Mouse (Mus musculus) ES-Bruce4 (cell line): Measurements from ENCODE around the gene Tomm40l. TPM values are rescaled to one million over a fixed set of nuclear protein-coding genes. Genes with fewer than 3 reads are reported as not detected.

Experiments
- H3K27ac ChIP-seq: 2 replicates; pipeline ENCODE4 v1.5.1; 2012; ENCODE audit warnings: low read length, inconsistent platforms; ENCODE audit not compliant: insufficient read depth
- H3K27me3 ChIP-seq: 2 replicates; pipeline ENCODE4 v1.6.1; 2012; ENCODE audit warnings: mild to moderate bottlenecking, low read length, inconsistent platforms; ENCODE audit not compliant: control insufficient read depth, poor library complexity, insufficient read depth, severe bottlenecking
- H3K36me3 ChIP-seq: 2 replicates; pipeline ENCODE4 v1.6.1; 2012; ENCODE audit warnings: inconsistent platforms, mild to moderate bottlenecking, low read length, moderate library complexity; ENCODE audit not compliant: control insufficient read depth, poor library complexity, insufficient read depth, severe bottlenecking
- H3K4me1 ChIP-seq: one replicate; pipeline ENCODE4 v1.8.1; 2011; ENCODE audit warnings: low read length; ENCODE audit not compliant: control insufficient read depth, insufficient read depth
- H3K4me3 ChIP-seq: 2 replicates; pipeline ENCODE4 v1.5.1; 2011; ENCODE audit warnings: low read depth, mild to moderate bottlenecking, low read length
- H3K9ac ChIP-seq: 2 replicates; pipeline ENCODE4 v1.6.1; 2012; ENCODE audit warnings: low read depth, mild to moderate bottlenecking, inconsistent platforms; ENCODE audit not compliant: poor library complexity, severe bottlenecking
- H3K9me3 ChIP-seq: replicated peaks from 2 replicates; pipeline ENCODE4 v1.6.1; 2012; ENCODE audit warnings: mild to moderate bottlenecking, low read length, inconsistent platforms; ENCODE audit not compliant: control insufficient read depth, poor library complexity, insufficient read depth, severe bottlenecking
- CTCF ChIP-seq: IDR thresholded peaks from one replicate; pipeline ENCODE4 v1.8.1; 2011; ENCODE audit warnings: low read depth, low read length
- EP300 ChIP-seq: IDR thresholded peaks from 2 replicates; pipeline ENCODE4 v1.6.1; 2011; ENCODE audit warnings: low read depth, low read length; ENCODE audit not compliant: insufficient read depth
- POLR2A ChIP-seq: IDR thresholded peaks from one replicate; pipeline ENCODE4 v1.8.1; 2011; ENCODE audit warnings: low read length; ENCODE audit not compliant: insufficient read depth
- polyA plus RNA-seq: library from polyadenylated mRNA; stranded (reverse); fragments of >200 nt; gene quantifications from 2 replicates; pipeline ENCODE4 v1.2.4, GENCODE M21; 2011; ENCODE audit warnings: low read depth; ENCODE audit not compliant: missing spikeins, insufficient read depth, insufficient read length

Gene Tomm40l
- polyA plus RNA-seq, 1 experiment: 25.1 TPM

DNA sequence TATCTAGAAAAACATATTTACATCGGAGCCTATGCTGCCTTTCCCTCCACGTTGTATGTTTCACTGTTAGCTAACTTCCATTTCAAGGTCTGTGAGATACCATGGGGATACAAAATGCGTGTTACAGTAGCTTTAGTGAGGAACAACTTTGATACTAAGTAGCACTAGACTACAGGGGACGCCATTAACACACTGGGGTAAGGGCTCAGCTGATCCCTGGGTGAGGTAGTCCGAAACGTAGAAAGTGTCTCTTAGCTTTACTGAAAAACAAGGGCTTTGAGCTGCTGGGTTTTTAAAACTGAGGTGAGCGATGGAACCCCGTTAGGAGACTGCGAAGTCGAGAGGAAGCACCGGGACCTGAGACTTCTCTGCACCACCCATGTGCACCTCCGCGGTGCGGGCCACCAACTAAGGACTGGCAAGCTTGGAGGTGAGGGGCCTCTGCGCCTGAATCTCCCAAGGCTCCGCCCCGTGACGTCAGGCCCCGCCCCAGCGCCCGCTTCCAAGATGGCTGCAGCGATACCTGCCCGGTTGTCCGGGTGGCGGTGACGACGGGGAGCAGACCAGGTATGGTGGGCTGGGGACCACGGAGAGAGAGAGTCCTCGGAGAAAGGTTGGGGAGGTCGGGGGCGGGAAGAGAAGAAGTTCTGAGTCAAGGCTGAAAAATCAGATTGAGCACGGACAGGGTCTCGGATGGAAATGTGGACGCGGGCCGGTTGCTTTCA, 47.7 kb upstream of the Tomm40l start, which contains the start of gene B4galt3:
Gene B4galt3 (plus strand): TSS at position 481 of the 725 bp plus-strand sequence.
- Histone ChIP-seq H3K9me3 (no peaks in the 10 kb centered on the region), H3K4me3 (peak within 1 kb of the TSS; percentile 85), H3K9ac (peak within 1 kb of the TSS; percentile 54), H3K36me3 (peaks cover 14% of the 10 kb centered on the region), H3K27ac (peak within 1 kb of the TSS; percentile 55), H3K27me3 (no peaks in the 10 kb centered on the region), H3K4me1 (peaks cover 1% of the 10 kb centered on the region)
- TF ChIP-seq POLR2A (peak; percentile 97), EP300 (peak; percentile 53; the same call in 1 of the 2 replicates), CTCF (no peak)

GRCm38 (mm10) chr1:171268341-171268740, 46.0 kb upstream of the Tomm40l start:
- Histone ChIP-seq H3K27me3 (no peaks in the 10 kb centered on the region), H3K27ac (0 out of 2 replicates have a peak overlapping the region, but pooled peaks have one; percentile 26), H3K4me1 (peaks cover 1% of the 10 kb centered on the region), H3K36me3 (peaks cover 5% of the 10 kb centered on the region; the same call in 1 of the 2 replicates), H3K9ac (no peak overlapping the region), H3K4me3 (no peak overlapping the region), H3K9me3 (no peaks in the 10 kb centered on the region)
- no peak for TF ChIP-seq POLR2A
- TF ChIP-seq EP300: no peak
- TF ChIP-seq CTCF: no peak

- Histone ChIP-seq H3K9me3 (no peaks in the 10 kb centered on the region), H3K27me3 (no peaks in the 10 kb centered on the region), H3K4me3 (no peak overlapping the region), H3K27ac (no peak overlapping the region), H3K9ac (no peak overlapping the region), H3K4me1 (peaks cover under 1% of the 10 kb centered on the region), H3K36me3 (no peaks in the 10 kb centered on the region)
- TF ChIP-seq CTCF (no peak), POLR2A (no peak), EP300 (no peak)
These were observed 43.8 kb upstream of the Tomm40l start for GRCm38 (mm10) chr1:171265971-171266744.

GRCm38 (mm10) chr1:171263666-171264461, 41.5 kb upstream of the Tomm40l start:
- no peak overlapping the region for H3K4me3 ChIP-seq
- no peaks in the 10 kb centered on the region for H3K9me3 ChIP-seq
- no peak overlapping the region for H3K27ac ChIP-seq
- TF ChIP-seq EP300: no peak
- peak; percentile 19 for TF ChIP-seq CTCF
- TF ChIP-seq POLR2A: no peak
- H3K27me3 ChIP-seq: no peaks in the 10 kb centered on the region
- H3K36me3 ChIP-seq: no peaks in the 10 kb centered on the region
- no peak overlapping the region for H3K9ac ChIP-seq
- no peaks in the 10 kb centered on the region for H3K4me1 ChIP-seq

GRCm38 (mm10) chr1:171263185-171263611, 40.9 kb upstream of the Tomm40l start:
- Histone ChIP-seq H3K4me1 (no peaks in the 10 kb centered on the region), H3K9ac (no peak overlapping the region), H3K36me3 (no peaks in the 10 kb centered on the region), H3K27me3 (no peaks in the 10 kb centered on the region), H3K27ac (no peak overlapping the region), H3K4me3 (no peak overlapping the region), H3K9me3 (no peaks in the 10 kb centered on the region)
- no peak for TF ChIP-seq CTCF
- TF ChIP-seq POLR2A: no peak
- no peak for TF ChIP-seq EP300
